Mouse (Mus musculus) T-cell, adult 66 days (primary cell): ENCODE data around the gene Olfr616. TPM values are rescaled to one million over a fixed set of nuclear protein-coding genes. Genes with fewer than 3 reads are reported as not detected.

Source experiments
- total RNA-seq, 2 experiments: library from RNA; stranded (reverse); gene quantifications; 3 replicates in 1 of 2; 4 replicates in 1 of 2; pipeline ENCODE4 v1.2.4; 2023

Olfr616 gene
- total RNA-seq: not detected

GRCm38 (mm10) chr7:103569043-103569442 is at the start of gene Olfr616:
TSS of gene Olfr616 (minus strand) at chr7:103569143.

DNA sequence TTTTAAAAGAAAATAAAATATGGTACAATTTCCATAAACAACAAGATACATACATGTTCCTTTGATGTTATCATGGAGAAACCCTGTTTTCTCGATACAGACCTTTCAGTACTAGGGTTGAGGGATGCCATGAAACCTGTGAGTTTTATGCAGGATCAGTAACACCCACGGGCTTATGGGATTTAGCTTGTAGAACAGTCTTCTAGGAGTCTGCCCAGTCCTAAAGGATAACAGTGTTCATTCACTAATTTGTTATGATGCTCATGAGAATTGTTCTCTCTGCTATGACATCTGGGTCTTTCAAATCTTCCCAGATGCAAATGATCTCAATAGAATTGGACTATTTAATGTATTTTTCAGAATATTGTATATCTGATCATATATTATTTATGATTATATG is 43.5 kb upstream of the Olfr616 start, which contains the start of gene Olfr620:
Gene Olfr620, minus strand, starts transcription at position 101 of the 400 bp plus-strand sequence.

DNA sequence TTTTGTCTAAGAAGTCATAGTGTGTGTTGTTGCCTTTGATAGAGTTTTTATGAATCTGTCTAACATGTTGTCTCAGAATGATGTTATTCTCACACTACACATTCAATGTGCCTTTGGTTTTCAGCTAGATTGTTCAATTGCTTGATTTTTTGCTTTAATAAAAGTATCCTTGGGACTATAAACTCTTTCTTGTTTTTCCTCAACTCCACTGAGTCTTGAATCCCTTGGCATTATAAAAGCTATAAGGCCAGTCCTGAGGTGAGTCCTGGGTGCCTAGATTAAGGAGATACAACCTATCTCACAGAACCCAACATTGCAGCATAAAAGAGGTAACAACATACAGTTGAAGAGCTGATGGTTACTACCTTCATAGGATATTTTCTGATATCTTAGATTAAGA is 31.3 kb upstream of the Olfr616 start, which contains the start of gene Olfr619:
Gene Olfr619, plus strand, starts transcription at position 301 of the 400 bp plus-strand sequence.

DNA sequence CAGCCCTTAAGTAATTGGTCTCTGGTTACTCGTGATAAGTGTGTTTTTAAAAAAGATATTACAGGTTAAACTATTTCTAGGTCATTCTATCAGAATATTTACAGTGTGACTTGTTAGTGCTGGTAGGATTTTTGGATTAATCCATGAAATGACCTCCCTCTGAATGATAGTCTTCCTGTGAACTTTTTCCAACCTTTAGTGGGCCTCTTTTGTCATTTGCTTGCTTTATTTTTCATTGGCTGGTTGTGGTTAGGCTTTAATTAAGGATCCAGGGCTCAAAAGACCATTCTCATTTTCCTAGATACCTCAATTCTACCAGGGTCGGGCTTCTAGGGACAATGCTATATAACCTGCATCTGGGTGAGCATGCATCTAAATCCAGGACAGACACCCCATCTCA is 20.9 kb upstream of the Olfr616 start, which contains the start of gene Olfr618:
Gene Olfr618, plus strand, starts transcription at position 301 of the 400 bp plus-strand sequence.

GRCm38 (mm10) chr7:103572761-103573160 is 3.8 kb upstream of the Olfr616 start, which contains the start of gene Olfr617:
TSS of gene Olfr617 (plus strand) at chr7:103573061.

GRCm38 (mm10) chr7:103555779-103556178 is 13.2 kb downstream of the Olfr616 start, which contains the start of gene Olfr615:
TSS of gene Olfr615 (plus strand) at chr7:103556079.

GRCm38 (mm10) chr7:103547774-103548173 is 21.2 kb downstream of the Olfr616 start, which contains the start of gene Olfr613:
TSS of gene Olfr613 (plus strand) at chr7:103548074.

DNA sequence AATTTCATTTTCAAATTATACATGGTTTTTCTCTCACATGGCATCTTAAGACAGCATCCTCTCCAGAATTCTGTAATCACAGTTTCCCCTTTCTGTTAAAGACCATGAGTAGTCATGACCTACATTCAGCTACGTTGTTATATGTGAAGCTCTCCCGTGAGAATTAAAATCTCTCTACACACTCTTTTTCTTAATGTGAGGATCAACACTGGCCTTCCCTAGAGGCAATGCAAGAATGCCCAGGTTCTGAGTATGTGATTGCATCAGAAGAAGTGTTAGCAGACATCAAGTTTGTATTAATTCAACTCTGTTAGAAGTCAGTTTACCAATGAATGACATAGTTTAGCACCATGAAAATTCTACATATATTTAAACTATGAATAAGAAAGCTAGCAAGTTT is 26.3 kb downstream of the Olfr616 start, which contains the start of gene Olfr612:
Gene Olfr612, minus strand, starts transcription at position 101 of the 400 bp plus-strand sequence.

GRCm38 (mm10) chr7:103520746-103521145 is 48.2 kb downstream of the Olfr616 start, which contains the start of gene Olfr611:
TSS of gene Olfr611 (minus strand) at chr7:103520846.

Other genes starting within 250 kb of the Olfr616 start
- gene Olfr598, start 245.6 kb downstream of the Olfr616 start, total RNA-seq: not detected
- not detected for gene Olfr599, start 233.2 kb downstream of the Olfr616 start, total RNA-seq
- gene Olfr600, start 219.5 kb downstream of the Olfr616 start, total RNA-seq: not detected
- gene Olfr601, start 206.5 kb downstream of the Olfr616 start, total RNA-seq: not detected
- gene Olfr603, start 183.0 kb downstream of the Olfr616 start, total RNA-seq: not detected
- gene Usp17lc, start 154.1 kb downstream of the Olfr616 start, total RNA-seq: not detected
- not detected for gene Olfr605, start 123.7 kb downstream of the Olfr616 start, total RNA-seq
- gene Olfr606, start 120.1 kb downstream of the Olfr616 start, total RNA-seq: not detected
- not detected for gene Olfr607, start 105.0 kb downstream of the Olfr616 start, total RNA-seq
- gene Olfr608, start 99.3 kb downstream of the Olfr616 start, total RNA-seq: not detected
- gene Olfr609, start 71.1 kb downstream of the Olfr616 start, total RNA-seq: not detected
- gene Olfr610, start 57.0 kb downstream of the Olfr616 start, total RNA-seq: not detected
- not detected for gene Olfr611, start 48.3 kb downstream of the Olfr616 start, total RNA-seq
- gene Olfr612, start 26.4 kb downstream of the Olfr616 start, total RNA-seq: not detected
- gene Olfr613, start 21.1 kb downstream of the Olfr616 start, total RNA-seq: not detected
- not detected for gene Olfr615, start 13.1 kb downstream of the Olfr616 start, total RNA-seq
- not detected for gene Olfr617, start 3.9 kb upstream of the Olfr616 start, total RNA-seq
- gene Olfr618, start 21.0 kb upstream of the Olfr616 start, total RNA-seq: not detected
- gene Olfr619, start 31.4 kb upstream of the Olfr616 start, total RNA-seq: not detected
- gene Olfr620, start 43.4 kb upstream of the Olfr616 start, total RNA-seq: not detected
- not detected for gene Olfr622, start 73.6 kb upstream of the Olfr616 start, total RNA-seq
- gene Olfr623, start 94.6 kb upstream of the Olfr616 start, total RNA-seq: not detected
- not detected for gene Olfr624, start 102.0 kb upstream of the Olfr616 start, total RNA-seq
- gene Olfr625-ps1, start 113.6 kb upstream of the Olfr616 start, total RNA-seq: not detected
- gene Olfr243, start 145.5 kb upstream of the Olfr616 start, total RNA-seq: not detected
- not detected for gene Olfr628, start 161.2 kb upstream of the Olfr616 start, total RNA-seq
- not detected for gene Olfr629, start 175.8 kb upstream of the Olfr616 start, total RNA-seq
- gene Olfr630, start 188.2 kb upstream of the Olfr616 start, total RNA-seq: not detected
- not detected for gene Olfr69, start 202.5 kb upstream of the Olfr616 start, total RNA-seq
- gene Olfr68, start 210.6 kb upstream of the Olfr616 start, total RNA-seq: not detected
- not detected for gene Olfr67, start 222.7 kb upstream of the Olfr616 start, total RNA-seq
- 1 to 10 TPM; 2.3 to 5.7 TPM for gene Hbb-bt, start 244.9 kb upstream of the Olfr616 start, total RNA-seq